ENCODE assay signal across 17 mouse cellular contexts in genomic region chr19:46984726-46985622, GRCm38 (mm10). TPM values are rescaled to one million over a fixed set of nuclear protein-coding genes. Genes with fewer than 3 reads are reported as not detected.
DNase-seq lines count a peak whose midpoint lies in the region; ATAC-seq lines count a peak whose summit lies in the region.
"Had no signal": no experiment of that assay in that cellular context is flagged by ENCODE, and none has a peak within 500 bp of the region (broad histone marks: within the 10 kb centered on the region; RNA-seq: fewer than 3 reads in every experiment).

No protein-coding gene starts in this region.

- H3K4me2 ChIP-seq in liver, embryonic 13.5 days, result peak overlapping the region; percentile 61
- H3K4me2 ChIP-seq: midbrain, embryonic 11.5 days; neural tube, embryonic 13.5 days had no signal

- H3K9me3 ChIP-seq in liver, embryonic 13.5 days (replicated peaks), result no peaks in the 10 kb centered on the region
- H3K9me3 ChIP-seq: neural tube, embryonic 13.5 days had no signal

- DNase-seq in 416B (ENCODE audit: low read depth), result peak; percentile 87
- DNase-seq in ZHBTc4 (ENCODE audit: low read depth, low spot score), result peak; percentile 30
- no peak for DNase-seq in liver, embryonic 13.5 days
- DNase-seq in urinary bladder, postnatal 4 days (ENCODE audit: low spot score in 2 of 2), result no peak
- DNase-seq in yolk sac, embryonic 10.5 days (ENCODE audit: low spot score), result no peak
- DNase-seq in heart, postnatal 36 days, result no peak
- DNase-seq in right cerebral cortex, postnatal 4 days, result no peak
- DNase-seq: cerebellum, postnatal 36 days; gastrocnemius, postnatal 10 days; kidney, adult 11 months; left cerebral cortex, postnatal 4 days had no signal

- peak overlapping the region; percentile 79 for H3K27ac ChIP-seq in liver, embryonic 13.5 days
- H3K27ac ChIP-seq in macrophage, result peak overlapping the region; percentile 67
- H3K27ac ChIP-seq: neural tube, embryonic 13.5 days had no signal

- H3K36me3 ChIP-seq in liver, embryonic 13.5 days, result no peaks in the 10 kb centered on the region
- H3K36me3 ChIP-seq in macrophage (ENCODE audit: inconsistent target), result no peaks in the 10 kb centered on the region
- H3K36me3 ChIP-seq: neural tube, embryonic 13.5 days had no signal

- ATAC-seq in liver, embryonic 13.5 days (ENCODE audit: low read depth), result no peak
- ATAC-seq: activated CD4-positive, CD25-positive, alpha-beta regulatory T cell, adult 4 months had no signal

- no peak overlapping the region for H3K4me3 ChIP-seq in liver, embryonic 13.5 days (replicated peaks)
- H3K4me3 ChIP-seq in macrophage (ENCODE audit: inconsistent target), result no peak overlapping the region
- H3K4me3 ChIP-seq: neural tube, embryonic 13.5 days had no signal

- intact Hi-C loops in heart, postnatal 36 days (cut with DNase I), result no loop called here

- H3K9ac ChIP-seq in liver, embryonic 13.5 days, result 0 out of 2 replicates have a peak overlapping the region, but pooled peaks have one; percentile 27
- H3K9ac ChIP-seq: neural tube, embryonic 13.5 days had no signal

- H3K27me3 ChIP-seq in liver, embryonic 13.5 days, result no peaks in the 10 kb centered on the region
- H3K27me3 ChIP-seq: CH12.LX; neural tube, embryonic 13.5 days had no signal

- H3K79me2 ChIP-seq in macrophage (ENCODE audit: inconsistent target), result no peaks in the 10 kb centered on the region

- peaks cover 88% of the 10 kb centered on the region for H3K4me1 ChIP-seq in liver, embryonic 13.5 days (replicated peaks)

- WGBS in liver, embryonic 13.5 days (ENCODE audit: insufficient replicate concordance), result 55% methylated on average over 13 of the region's 13 CpGs
- WGBS in macrophage (ENCODE audit: missing documents), result 43% methylated on average over 13 of the region's 13 CpGs

RNA-seq across cellular contexts. Expression of gene Ina, which starts 29.5 kb away (rescaled TPM):
- 0.58 and 0.71 TPM in 2 replicates for polyA plus RNA-seq in liver, embryonic 13.5 days (2015; fragmentation: Nextera tagmentation; extraction: Ambion mirVana)
- total RNA-seq in macrophage (2018; cell fraction: chromatin; rRNA removed), result not detected
- not detected for total RNA-seq in macrophage (2018; cell fraction: cytosol; rRNA removed)
- total RNA-seq in macrophage (2018; cell fraction: nucleus; rRNA removed), result not detected
- polyA plus RNA-seq in macrophage (2018), result not detected in 3 replicates
- total RNA-seq in heart, postnatal 36 days (2021), result not detected
- total RNA-seq: CH12.LX had no signal
- polyA plus RNA-seq: activated CD4-positive, CD25-positive, alpha-beta regulatory T cell, adult 4 months; heart, postnatal 0 days had no signal

RNA-seq across cellular contexts. Expression of gene Nt5c2, which starts 30.0 kb away (rescaled TPM):
- 61.0 and 69.1 TPM in 2 replicates for polyA plus RNA-seq in liver, embryonic 13.5 days (2015; fragmentation: Nextera tagmentation; extraction: Ambion mirVana)
- 100 to 1,000 TPM in 17 of 26 experiments, 10 to 100 TPM in 9; 27.4 to 302 (median 150) TPM for total RNA-seq in macrophage (2018; cell fraction: chromatin; rRNA removed)
- total RNA-seq in macrophage (2018; cell fraction: cytosol; rRNA removed), result 10 to 100 TPM; 27.9 to 50.7 (median 38.9) TPM
- 100 to 1,000 TPM in 6 of 26 experiments, 10 to 100 TPM in 20; 22.1 to 136 (median 68.3) TPM for total RNA-seq in macrophage (2018; cell fraction: nucleus; rRNA removed)
- polyA plus RNA-seq in macrophage (2018), result 37.6 to 49.9 TPM (median 47.8 TPM) in 3 replicates
- 10 to 100 TPM; 59.6 to 61.2 TPM for total RNA-seq in heart, postnatal 36 days (2021)

Comparison
In these comparisons a context has a peak if more than half of its experiments do, and no peak if none do; other contexts are left out.
1. DNase-seq: peak in 416B (single experiment) and ZHBTc4 (single experiment); none in liver, embryonic 13.5 days (single experiment), urinary bladder, postnatal 4 days (0 of 2), yolk sac, embryonic 10.5 days (single experiment), heart, postnatal 36 days (0 of 2) and right cerebral cortex, postnatal 4 days (single experiment).